Mouse (Mus musculus) left cerebral cortex, postnatal 36 days (tissue): ENCODE data around the gene Mnt. TPM values are rescaled to one million over a fixed set of nuclear protein-coding genes. Genes with fewer than 3 reads are reported as not detected.

Experiments used
- DNase-seq, 2 experiments: peaks; one replicate each; pipeline ENCODE4 v3.0.0; 2021 to 2022; ENCODE audit warnings: low spot score in 2 of 2, mixed read lengths in 1 of 2
- intact Hi-C: fragments of 180-260 bp; cut with DNase I; formaldehyde crosslinking; loops from one replicate; pipeline ENCODE4 v1.15.1; 2025
- microRNA-seq: library from miRNA; unstranded; fragments of <30 nt; microRNA quantifications from one replicate; pipeline ENCODE4 v1.2.0, GENCODE M21; 2022
- total RNA-seq, 2 experiments: library from RNA; stranded (reverse); gene quantifications; 2 replicates each; pipeline ENCODE4 v1.2.3; 2021

Gene Mnt
- total RNA-seq, 2 experiments from 2014 or later, result 31.5 to 31.7 TPM

GRCm38 (mm10) chr11:74876801-74877200 lies 46.1 kb downstream of the Mnt start:
- intact Hi-C loops, result no loop called here

GRCm38 (mm10) chr11:74880999-74881398 lies 50.3 kb downstream of the Mnt start:
- intact Hi-C loops, result no loop called here
- no peak for DNase-seq

More at GRCm38 (mm10) chr11:74876801-74877200, 46.1 kb downstream of the Mnt start:
- DNase-seq, result peak; percentile 50 to 57

- peak; percentile 57 to 63 for DNase-seq
- intact Hi-C loops, result no loop called here
These were observed 51.3 kb downstream of the Mnt start for GRCm38 (mm10) chr11:74881979-74882378.

GRCm38 (mm10) chr11:74883098-74883497 lies 52.4 kb downstream of the Mnt start:
- intact Hi-C loops, result no loop called here
- DNase-seq, result no peak

- DNase-seq, result no peak
- intact Hi-C loops, result no loop called here
These were observed 63.9 kb downstream of the Mnt start for GRCm38 (mm10) chr11:74894619-74895018.

Small RNA genes within 50 kb of the gene (microRNA-seq; reads per million reads assigned to microRNA genes)
- 1.0 reads per million for gene Mir6926

Other genes with a start within 250 kb of the Mnt start
- gene Rap1gap2, start 220.0 kb upstream of the Mnt start, total RNA-seq, result 100 to 1,000 TPM; 179 to 210 TPM
- 10 to 100 TPM; 28.5 to 31.2 TPM for gene Ccdc92b, start 211.3 kb upstream of the Mnt start, total RNA-seq
- 10 to 100 TPM; 64.4 to 64.7 TPM for gene Cluh, start 181.4 kb upstream of the Mnt start, total RNA-seq
- gene Pafah1b1, start 106.2 kb upstream of the Mnt start, total RNA-seq, result 100 to 1,000 TPM; 389 to 402 TPM
- gene Mettl16, start 60.1 kb upstream of the Mnt start, total RNA-seq, result 10 to 100 TPM; 19.8 to 26.7 TPM
- 10 to 100 TPM; 80.2 to 81.6 TPM for gene Sgsm2, start 66.1 kb downstream of the Mnt start, total RNA-seq
- 10 to 100 TPM; 25.7 to 31.4 TPM for gene Tsr1, start 67.2 kb downstream of the Mnt start, total RNA-seq
- gene Smg6, start 94.9 kb downstream of the Mnt start, total RNA-seq, result 10 to 100 TPM; 27.2 to 31.2 TPM
- gene Srr, start 95.0 kb downstream of the Mnt start, total RNA-seq, result 10 to 100 TPM; 86.2 to 88.2 TPM